In genomic region chrX:157493159-157493558, GRCm38 (mm10) we compare ENCODE assay signal across 23 mouse cellular contexts. TPM values are rescaled to one million over a fixed set of nuclear protein-coding genes. Genes with fewer than 3 reads are reported as not detected.
DNase-seq lines count a peak whose midpoint lies in the region; ATAC-seq and TF ChIP-seq lines count a peak whose summit lies in the region.
"Had no signal": no experiment of that assay in that cellular context is flagged by ENCODE, and none has a peak within 500 bp of the region (broad histone marks: within the 10 kb centered on the region; RNA-seq: fewer than 3 reads in every experiment).

No protein-coding gene starts in this region.

- H3K9me3 ChIP-seq in forebrain, embryonic 10.5 days = no peaks in the 10 kb centered on the region
- no peaks in the 10 kb centered on the region for H3K9me3 ChIP-seq in forebrain, embryonic 16.5 days (ENCODE audit: control insufficient read depth, low read length)
- H3K9me3 ChIP-seq in liver, embryonic 13.5 days (replicated peaks) = no peaks in the 10 kb centered on the region
- no peaks in the 10 kb centered on the region for H3K9me3 ChIP-seq in MEL (replicated peaks; ENCODE audit: insufficient read depth, low read length)
- no peaks in the 10 kb centered on the region for H3K9me3 ChIP-seq in kidney, embryonic 16.5 days (ENCODE audit: low read length)
- H3K9me3 ChIP-seq: embryonic facial prominence, embryonic 12.5 days; embryonic facial prominence, embryonic 15.5 days; forebrain, embryonic 12.5 days; forebrain, embryonic 15.5 days; heart, embryonic 15.5 days had no signal

- H3K4me1 ChIP-seq in forebrain, embryonic 10.5 days = peaks cover 19% of the 10 kb centered on the region
- peaks cover 8% of the 10 kb centered on the region for H3K4me1 ChIP-seq in forebrain, embryonic 16.5 days (replicated peaks; ENCODE audit: control insufficient read depth, insufficient read depth, low read length)
- H3K4me1 ChIP-seq in liver, embryonic 13.5 days (replicated peaks) = peaks cover 11% of the 10 kb centered on the region
- peaks cover 9 to 24% of the 10 kb centered on the region in 2 experiments for H3K4me1 ChIP-seq in MEL (ENCODE audit: control insufficient read depth in 1 of 2, insufficient read depth in 2 of 2, low read length in 2 of 2)
- no peaks in the 10 kb centered on the region for H3K4me1 ChIP-seq in kidney, embryonic 16.5 days (ENCODE audit: insufficient read depth, low read length)
- H3K4me1 ChIP-seq: embryonic facial prominence, embryonic 12.5 days; embryonic facial prominence, embryonic 15.5 days had no signal

- H3K9ac ChIP-seq in forebrain, embryonic 16.5 days (replicated peaks; ENCODE audit: low read depth, low read length) = no peak overlapping the region
- H3K9ac ChIP-seq in liver, embryonic 13.5 days = no peak overlapping the region
- no peak overlapping the region for H3K9ac ChIP-seq in MEL (ENCODE audit: control insufficient read depth, low read depth, low read length, poor library complexity, severe bottlenecking)
- no peak overlapping the region for H3K9ac ChIP-seq in kidney, embryonic 16.5 days (replicated peaks; ENCODE audit: low read length)
- H3K9ac ChIP-seq: embryonic facial prominence, embryonic 15.5 days; forebrain, embryonic 12.5 days; forebrain, embryonic 15.5 days; heart, embryonic 15.5 days; hindbrain, embryonic 14.5 days had no signal

- peak in 1 of 2 experiments; percentile 71; a peak in 2 of 4 replicates for TF ChIP-seq EP300 in MEL (IDR thresholded peaks at IDR 0.05; ENCODE audit: low read depth in 1 of 2, low read length in 2 of 2)

- H3K4me2 ChIP-seq in forebrain, embryonic 16.5 days (ENCODE audit: low read length) = no peak overlapping the region
- no peak overlapping the region for H3K4me2 ChIP-seq in liver, embryonic 13.5 days
- no peak overlapping the region for H3K4me2 ChIP-seq in kidney, embryonic 16.5 days (replicated peaks; ENCODE audit: low read depth, low read length)

- DNase-seq in forebrain, embryonic 10.5 days (ENCODE audit: extremely low spot score, low spot score) = no peak
- DNase-seq in liver, embryonic 13.5 days = no peak
- no peak for DNase-seq in liver
- DNase-seq in MEL (ENCODE audit: low read depth, low spot score) = peak; percentile 68
- DNase-seq: adrenal gland, adult 2 months; adrenal gland, postnatal 14 days; cerebellum, adult 11 months; cerebellum, adult 2 months; cerebellum, adult 9-11 months; cerebellum, postnatal 25 days; gastrocnemius, postnatal 10 days; gastrocnemius, postnatal 36 days; heart, postnatal 10 days; heart, postnatal 36 days had no signal

- TF ChIP-seq RAD21 in MEL (IDR thresholded peaks at IDR 0.05; ENCODE audit: low read depth, low read length) = no peak

- TF ChIP-seq POLR2A in MEL (IDR thresholded peaks at IDR 0.05; ENCODE audit: control insufficient read depth in 1 of 2, insufficient read depth in 1 of 2, low read depth in 1 of 2, low read length in 2 of 2, poor library complexity in 1 of 2) = no peak

- H3K27me3 ChIP-seq in forebrain, embryonic 10.5 days (ENCODE audit: poor library complexity, severe bottlenecking) = peaks cover 32% of the 10 kb centered on the region
- H3K27me3 ChIP-seq in forebrain, embryonic 16.5 days (replicated peaks; ENCODE audit: control insufficient read depth, insufficient read depth, low read length) = no peaks in the 10 kb centered on the region
- H3K27me3 ChIP-seq in liver, embryonic 13.5 days = no peaks in the 10 kb centered on the region
- no peaks in the 10 kb centered on the region for H3K27me3 ChIP-seq in MEL (ENCODE audit: control insufficient read depth in 1 of 2, insufficient read depth in 2 of 2, low read length in 2 of 2)
- no peaks in the 10 kb centered on the region for H3K27me3 ChIP-seq in kidney, embryonic 16.5 days (ENCODE audit: insufficient read depth, low read length)
- H3K27me3 ChIP-seq: embryonic facial prominence, embryonic 12.5 days; embryonic facial prominence, embryonic 15.5 days; forebrain, embryonic 15.5 days; heart, embryonic 15.5 days had no signal

- WGBS in forebrain, embryonic 10.5 days = 79% methylated on average over 4 of the region's 4 CpGs
- WGBS in forebrain, embryonic 16.5 days = 69% methylated on average over 4 of the region's 4 CpGs
- 53% methylated on average over 4 of the region's 4 CpGs for WGBS in liver, embryonic 13.5 days (ENCODE audit: insufficient replicate concordance)
- WGBS in kidney, embryonic 16.5 days = 88% methylated on average over 4 of the region's 4 CpGs

- H3K4me3 ChIP-seq in forebrain, embryonic 10.5 days = 0 out of 2 replicates have a peak overlapping the region, but pooled peaks have one; percentile 69
- no peak overlapping the region for H3K4me3 ChIP-seq in forebrain, embryonic 16.5 days (replicated peaks; ENCODE audit: low read length)
- no peak overlapping the region for H3K4me3 ChIP-seq in liver, embryonic 13.5 days (replicated peaks)
- no peak overlapping the region for H3K4me3 ChIP-seq in MEL (ENCODE audit: control insufficient read depth in 1 of 2, insufficient read depth in 1 of 2, low read depth in 2 of 2, low read length in 2 of 2)
- H3K4me3 ChIP-seq in kidney, embryonic 16.5 days (ENCODE audit: low read length) = no peak overlapping the region
- H3K4me3 ChIP-seq: embryonic facial prominence, embryonic 12.5 days; forebrain, embryonic 12.5 days had no signal

- no peaks in the 10 kb centered on the region for H3K36me3 ChIP-seq in forebrain, embryonic 10.5 days (replicated peaks)
- no peaks in the 10 kb centered on the region for H3K36me3 ChIP-seq in forebrain, embryonic 16.5 days (ENCODE audit: control insufficient read depth, insufficient read depth)
- no peaks in the 10 kb centered on the region for H3K36me3 ChIP-seq in liver, embryonic 13.5 days
- H3K36me3 ChIP-seq in MEL (ENCODE audit: control insufficient read depth in 1 of 2, insufficient read depth in 2 of 2, low read length in 2 of 2) = peaks cover 0 to 22% of the 10 kb centered on the region in 2 experiments; a peak in 2 of 4 replicates
- H3K36me3 ChIP-seq in kidney, embryonic 16.5 days (ENCODE audit: insufficient read depth, low read length) = no peaks in the 10 kb centered on the region
- H3K36me3 ChIP-seq: embryonic facial prominence, embryonic 12.5 days; embryonic facial prominence, embryonic 15.5 days; forebrain, embryonic 12.5 days; forebrain, embryonic 15.5 days; heart, embryonic 15.5 days had no signal

- peak overlapping the region; percentile 96 for H3K27ac ChIP-seq in forebrain, embryonic 10.5 days
- H3K27ac ChIP-seq in forebrain, embryonic 16.5 days (ENCODE audit: low read length) = no peak overlapping the region
- H3K27ac ChIP-seq in liver, embryonic 13.5 days = no peak overlapping the region
- H3K27ac ChIP-seq in MEL (ENCODE audit: control insufficient read depth, low read depth, low read length) = peak overlapping the region; percentile 91
- no peak overlapping the region for H3K27ac ChIP-seq in kidney, embryonic 16.5 days (ENCODE audit: low read length)
- H3K27ac ChIP-seq: embryonic facial prominence, embryonic 12.5 days; embryonic facial prominence, embryonic 15.5 days had no signal

- no peak for TF ChIP-seq CTCF in MEL (IDR thresholded peaks at IDR 0.05 in 2 of 3, conservative IDR thresholded peaks at IDR 0.05 in 1 of 3; ENCODE audit: control insufficient read depth in 1 of 3, insufficient read depth in 1 of 3, low read depth in 2 of 3, low read length in 3 of 3, poor library complexity in 1 of 3, severe bottlenecking in 1 of 3)

- H3K79me2 ChIP-seq in MEL (ENCODE audit: control insufficient read depth, insufficient read depth, low read length, poor library complexity) = peaks cover 37% of the 10 kb centered on the region

- ATAC-seq in forebrain, embryonic 16.5 days = no peak
- ATAC-seq in liver, embryonic 13.5 days (ENCODE audit: low read depth) = peak; percentile 8; the same call in 1 of the 2 replicates
- ATAC-seq in megakaryocyte-erythroid progenitor cell, adult 5-6 weeks (replicated peaks; ENCODE audit: low FRiP score, low TSS enrichment, poor library complexity, severe bottlenecking) = peak; percentile 60
- ATAC-seq in kidney, embryonic 16.5 days (ENCODE audit: low FRiP score, low TSS enrichment) = no peak
- ATAC-seq: forebrain, embryonic 15.5 days had no signal

TF ChIP-seq in MEL, 35 proteins besides CTCF, POLR2A, EP300 and RAD21 (continues in another document):
- no peak for TF ChIP-seq UBTF (IDR thresholded peaks at IDR 0.05; ENCODE audit: borderline replicate concordance, insufficient read depth, low read depth, low read length)
- TF ChIP-seq MYC (IDR thresholded peaks at IDR 0.05; ENCODE audit: low read depth, low read length) = no peak
- no peak for TF ChIP-seq ELF1 (IDR thresholded peaks at IDR 0.05; ENCODE audit: low read depth, low read length)
- TF ChIP-seq ZNF384 (IDR thresholded peaks at IDR 0.05; ENCODE audit: low read depth, low read length) = no peak
- TF ChIP-seq BHLHE40 (IDR thresholded peaks at IDR 0.05; ENCODE audit: borderline replicate concordance, low read depth, low read length) = no peak
- no peak for TF ChIP-seq GABPA (IDR thresholded peaks at IDR 0.05; ENCODE audit: low read depth, low read length)
- TF ChIP-seq HCFC1 (IDR thresholded peaks at IDR 0.05; ENCODE audit: low read depth, low read length) = no peak
- no peak for TF ChIP-seq USF2 (IDR thresholded peaks at IDR 0.05; ENCODE audit: borderline replicate concordance in 1 of 2, insufficient read depth in 1 of 2, low read depth in 1 of 2, low read length in 2 of 2)
- no peak for TF ChIP-seq CHD2 (IDR thresholded peaks at IDR 0.05; ENCODE audit: low read length)
- no peak for TF ChIP-seq USF1 (IDR thresholded peaks at IDR 0.05; ENCODE audit: low read depth, low read length)
- TF ChIP-seq JUND (IDR thresholded peaks at IDR 0.05; ENCODE audit: low read depth, low read length) = no peak
- no peak for TF ChIP-seq MAZ (IDR thresholded peaks at IDR 0.05; ENCODE audit: low read depth, low read length)
- TF ChIP-seq E2F4 (IDR thresholded peaks at IDR 0.05; ENCODE audit: borderline replicate concordance, low read depth, low read length) = no peak
- no peak for TF ChIP-seq TBP (IDR thresholded peaks at IDR 0.05; ENCODE audit: low read depth, low read length)
- TF ChIP-seq NELFE (IDR thresholded peaks at IDR 0.05; ENCODE audit: low read depth, low read length) = no peak
- no peak for TF ChIP-seq POLR2AphosphoS5 (IDR thresholded peaks at IDR 0.05; ENCODE audit: borderline replicate concordance, low read depth, low read length)

RNA-seq across cellular contexts. Expression of gene Sms, which starts 1.1 kb away (rescaled TPM):
- 102 and 110 TPM in 2 replicates for polyA plus RNA-seq in forebrain, embryonic 10.5 days (2016; fragmentation: Nextera tagmentation; extraction: Ambion mirVana)
- 91.3 and 99.7 TPM in 2 replicates for polyA plus RNA-seq in forebrain, embryonic 16.5 days (2015; fragmentation: Nextera tagmentation; extraction: Ambion mirVana)
- 31.5 and 35.1 TPM in 2 replicates for polyA plus RNA-seq in liver, embryonic 13.5 days (2015; fragmentation: Nextera tagmentation; extraction: Ambion mirVana)
- total RNA-seq in MEL (2012; rRNA removed) = 102 and 137 TPM in 2 replicates
- 100 to 1,000 TPM; 144 to 681 TPM for polyA plus RNA-seq in MEL (2012; ENCODE audit: insufficient read depth in 1 of 2, insufficient read length in 2 of 2, low read depth in 1 of 2, low replicate concordance in 2 of 2, missing spikeins in 1 of 2)
- 41.1 and 47.1 TPM in 2 replicates for total RNA-seq in megakaryocyte-erythroid progenitor cell, adult 5-6 weeks (2014; fragmentation: Nextera tagmentation)
- total RNA-seq in megakaryocyte-erythroid progenitor cell, adult 5-6 weeks (2017) = 73.1 and 98.1 TPM in 2 replicates
- polyA plus RNA-seq in kidney, embryonic 16.5 days (2015; fragmentation: Nextera tagmentation; extraction: Ambion mirVana) = 41.0 and 55.1 TPM in 2 replicates

Comparison
In these comparisons a context has a peak if more than half of its experiments do, and no peak if none do; other contexts are left out.
1. H3K27ac ChIP-seq: peak in forebrain, embryonic 10.5 days (single experiment) and MEL (single experiment); none in forebrain, embryonic 16.5 days (single experiment), liver, embryonic 13.5 days (single experiment) and kidney, embryonic 16.5 days (single experiment).
2. ATAC-seq: peak in liver, embryonic 13.5 days (single experiment) and megakaryocyte-erythroid progenitor cell, adult 5-6 weeks (single experiment); none in forebrain, embryonic 16.5 days (single experiment) and kidney, embryonic 16.5 days (single experiment).